Mouse (Mus musculus): ENCODE measurements around the gene Atxn2.

DNA sequence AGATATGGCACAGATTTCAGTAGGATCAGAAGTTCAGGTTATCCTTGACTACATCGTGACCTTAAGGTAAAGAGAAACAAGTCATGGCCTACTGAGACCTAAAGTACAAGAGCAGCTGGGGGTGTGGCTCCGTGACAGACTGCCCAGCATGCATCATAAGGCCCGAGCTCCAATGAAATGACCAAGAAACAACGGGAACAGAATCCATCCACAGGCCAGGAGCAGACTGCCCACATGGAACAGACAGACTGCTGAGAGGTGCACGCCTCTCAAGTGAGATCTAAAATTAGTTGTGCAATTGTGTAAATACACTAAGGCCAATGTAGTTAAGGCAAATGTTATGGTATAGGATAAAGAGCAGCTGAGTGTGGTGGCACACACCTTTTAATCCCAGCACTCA is 110.4 kb downstream of the Atxn2 start:
- no peak for TF ChIP-seq GATA1 (IDR thresholded peaks at IDR 0.05; ENCODE audit: low read length)
- no peak for TF ChIP-seq TAL1 (IDR thresholded peaks at IDR 0.05; ENCODE audit: low read length)

Data from erythroblast, embryonic 14.5 days (primary cell).